16 mouse cellular contexts compared by ENCODE assay signal in the genomic region with DNA sequence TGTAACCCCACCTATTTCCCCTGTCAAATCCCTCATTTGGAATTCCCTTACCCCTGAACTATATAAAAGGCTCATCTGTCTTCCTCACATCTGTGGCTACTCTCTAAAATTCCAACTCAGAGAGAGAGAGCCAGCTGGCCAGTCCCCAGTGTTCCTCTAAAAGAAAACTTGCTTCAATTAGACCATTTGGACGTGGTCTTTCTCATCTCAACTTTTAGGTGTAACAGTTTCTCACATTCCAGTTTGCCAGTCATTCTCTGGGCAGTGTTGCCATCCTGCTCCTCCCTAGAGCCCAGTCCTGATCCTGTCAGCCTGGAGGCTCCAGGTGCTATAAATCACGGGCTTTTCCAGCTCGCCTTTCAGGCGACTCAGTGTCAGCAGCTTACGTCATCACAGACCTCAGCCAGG. TPM values are rescaled to one million over a fixed set of nuclear protein-coding genes. Genes with fewer than 3 reads are reported as not detected.
A peak's percentile ranks its signal among the peaks of the same experiment; 100 is the strongest.
DNase-seq lines count a peak whose midpoint lies in the region; ATAC-seq and TF ChIP-seq lines count a peak whose summit lies in the region.
"Had no signal": no experiment of that assay in that cellular context is flagged by ENCODE, and none has a peak within 500 bp of the region (broad histone marks: within the 10 kb centered on the region; RNA-seq: fewer than 3 reads in every experiment).

No protein-coding gene starts in this region.

- TF ChIP-seq CTCF in stomach, postnatal 0 days (IDR thresholded peaks at IDR 0.05; ENCODE audit: low read depth), result no peak

- intact Hi-C loops in left cerebral cortex, postnatal 4 days (cut with DNase I), result no loop called here

- no peaks in the 10 kb centered on the region for H3K27me3 ChIP-seq in heart, embryonic 11.5 days (ENCODE audit: control insufficient read depth, insufficient read depth, low read length)
- H3K27me3 ChIP-seq in heart, embryonic 16.5 days (ENCODE audit: control insufficient read depth, insufficient read depth, low read length), result no peaks in the 10 kb centered on the region
- H3K27me3 ChIP-seq in stomach, postnatal 0 days (ENCODE audit: control insufficient read depth, insufficient read depth, low read length), result no peaks in the 10 kb centered on the region
- H3K27me3 ChIP-seq: hindbrain, embryonic 13.5 days; neural tube, embryonic 12.5 days had no signal

- H3K4me1 ChIP-seq in heart, embryonic 11.5 days (ENCODE audit: control insufficient read depth, insufficient read depth, low read length), result peaks cover 9% of the 10 kb centered on the region; the same call in 1 of the 2 replicates
- peaks cover 19% of the 10 kb centered on the region for H3K4me1 ChIP-seq in heart, embryonic 16.5 days (ENCODE audit: control insufficient read depth, insufficient read depth, low read length)
- no peaks in the 10 kb centered on the region for H3K4me1 ChIP-seq in stomach, postnatal 0 days (replicated peaks; ENCODE audit: control insufficient read depth, insufficient read depth)

- peak; percentile 66 for DNase-seq in heart, adult 8-10 months (ENCODE audit: low spot score)
- DNase-seq in urinary bladder, postnatal 14 days (ENCODE audit: low spot score), result peak; percentile 46
- DNase-seq in urinary bladder, adult 2 months (ENCODE audit: low spot score), result no peak
- no peak for DNase-seq in stomach, postnatal 0 days (ENCODE audit: low spot score)
- DNase-seq in left cerebral cortex, postnatal 4 days, result no peak
- DNase-seq: B cell, adult 2 months; cerebellum, adult 9-11 months; lung, postnatal 4 days; midbrain, embryonic 14.5 days; right cerebral cortex, postnatal 4 days had no signal

- WGBS in heart, embryonic 11.5 days (ENCODE audit: insufficient replicate concordance), result 72% methylated on average over 5 of the region's 5 CpGs
- 57% methylated on average over 5 of the region's 5 CpGs for WGBS in heart, embryonic 16.5 days
- WGBS in stomach, postnatal 0 days, result 43% methylated on average over 5 of the region's 5 CpGs

- ATAC-seq in heart, embryonic 11.5 days (replicated peaks; ENCODE audit: insufficient number of reproducible peaks, low FRiP score, low TSS enrichment), result no peak
- ATAC-seq in heart, embryonic 16.5 days (replicated peaks; ENCODE audit: extremely low read depth, insufficient read depth, low FRiP score), result no peak
- ATAC-seq in stomach, postnatal 0 days (ENCODE audit: low FRiP score, low TSS enrichment), result 0 out of 2 replicates have a peak, but pooled peaks have one; percentile 36
- no peak for ATAC-seq in granulocyte monocyte progenitor cell, adult 5-6 weeks (replicated peaks; ENCODE audit: poor library complexity, severe bottlenecking)

- no peaks in the 10 kb centered on the region for H3K9me3 ChIP-seq in heart, embryonic 11.5 days (replicated peaks; ENCODE audit: control insufficient read depth, low read length)
- H3K9me3 ChIP-seq in heart, embryonic 16.5 days (replicated peaks; ENCODE audit: control insufficient read depth, low read length), result no peaks in the 10 kb centered on the region
- H3K9me3 ChIP-seq in stomach, postnatal 0 days (ENCODE audit: control insufficient read depth, low read length), result no peaks in the 10 kb centered on the region
- H3K9me3 ChIP-seq: hindbrain, embryonic 13.5 days; neural tube, embryonic 12.5 days had no signal

- H3K4me2 ChIP-seq in heart, embryonic 11.5 days, result no peak overlapping the region
- H3K4me2 ChIP-seq in heart, embryonic 16.5 days (ENCODE audit: low read depth, low read length), result no peak overlapping the region
- no peak overlapping the region for H3K4me2 ChIP-seq in stomach, postnatal 0 days (replicated peaks; ENCODE audit: low read depth)
- H3K4me2 ChIP-seq: hindbrain, embryonic 13.5 days; neural tube, embryonic 12.5 days had no signal

- no peak overlapping the region for H3K9ac ChIP-seq in heart, embryonic 11.5 days (ENCODE audit: low read depth, low read length)
- no peak overlapping the region for H3K9ac ChIP-seq in heart, embryonic 16.5 days (ENCODE audit: low read length)
- no peak overlapping the region for H3K9ac ChIP-seq in stomach, postnatal 0 days (ENCODE audit: low read length)
- H3K9ac ChIP-seq: hindbrain, embryonic 13.5 days; liver, embryonic 14.5 days; neural tube, embryonic 12.5 days had no signal

- TF ChIP-seq EP300 in stomach, postnatal 0 days (optimal IDR thresholded peaks at IDR 0.05), result no peak

- H3K27ac ChIP-seq in heart, embryonic 11.5 days (ENCODE audit: low read depth, low read length), result no peak overlapping the region
- H3K27ac ChIP-seq in heart, embryonic 16.5 days (ENCODE audit: low read length), result 0 out of 2 replicates have a peak overlapping the region, but pooled peaks have one; percentile 6
- H3K27ac ChIP-seq in stomach, postnatal 0 days (replicated peaks), result no peak overlapping the region; the same call in 1 of the 2 replicates
- H3K27ac ChIP-seq: hindbrain, embryonic 13.5 days; liver, embryonic 14.5 days; neural tube, embryonic 12.5 days had no signal

- no peak overlapping the region for H3K4me3 ChIP-seq in heart, embryonic 11.5 days (ENCODE audit: low read depth, low read length)
- no peak overlapping the region for H3K4me3 ChIP-seq in heart, embryonic 16.5 days (ENCODE audit: low read length)
- H3K4me3 ChIP-seq in stomach, postnatal 0 days (ENCODE audit: low read depth, low read length), result no peak overlapping the region
- H3K4me3 ChIP-seq: hindbrain, embryonic 13.5 days; neural tube, embryonic 12.5 days had no signal

- H3K36me3 ChIP-seq in heart, embryonic 11.5 days (ENCODE audit: control insufficient read depth, insufficient read depth, low read length), result no peaks in the 10 kb centered on the region
- H3K36me3 ChIP-seq in heart, embryonic 16.5 days (ENCODE audit: control insufficient read depth, insufficient read depth), result no peaks in the 10 kb centered on the region
- H3K36me3 ChIP-seq in stomach, postnatal 0 days (ENCODE audit: control insufficient read depth, insufficient read depth, low read length), result no peaks in the 10 kb centered on the region
- H3K36me3 ChIP-seq: hindbrain, embryonic 13.5 days; neural tube, embryonic 12.5 days had no signal

RNA-seq across cellular contexts. Expression of a gene that starts 56.3 kb away (rescaled TPM):
- total RNA-seq in heart, adult 8-10 months (2022), result 10 to 100 TPM in 2 of 4 experiments, 1 to 10 TPM in 2; 7.9 to 12.2 (median 9.7) TPM
- polyA plus RNA-seq in heart, embryonic 11.5 days (2014; fragmentation: Nextera tagmentation; extraction: Ambion mirVana), result 0.11 and 0.25 TPM in 2 replicates
- polyA plus RNA-seq in urinary bladder, adult 2 months (2012; rRNA removed), result 1.1 and 3.0 TPM in 2 replicates
- polyA plus RNA-seq in heart, embryonic 16.5 days (2015; fragmentation: Nextera tagmentation; extraction: Ambion mirVana), result 0.66 and 0.75 TPM in 2 replicates
- polyA plus RNA-seq in stomach, postnatal 0 days (2015; fragmentation: Nextera tagmentation; extraction: Ambion mirVana), result 0.25 and 0.33 TPM in 2 replicates
- total RNA-seq in granulocyte monocyte progenitor cell, adult 5-6 weeks (2014; fragmentation: Nextera tagmentation), result not detected in 2 replicates
- under 0.01 TPM in 1 of 2 replicates, not detected in the other for total RNA-seq in granulocyte monocyte progenitor cell, adult 5-6 weeks (2017)
- total RNA-seq in left cerebral cortex, postnatal 4 days (2021), result 1 to 10 TPM; 4.3 to 4.7 TPM

Comparison
In these comparisons a context has a peak if more than half of its experiments do, and no peak if none do; other contexts are left out.
1. DNase-seq: peak in heart, adult 8-10 months (single experiment) and urinary bladder, postnatal 14 days (single experiment); none in urinary bladder, adult 2 months (single experiment), stomach, postnatal 0 days (single experiment) and left cerebral cortex, postnatal 4 days (single experiment).